Mouse (Mus musculus) lung, postnatal 0 days (tissue): ENCODE data around the gene Ston2. TPM values are rescaled to one million over a fixed set of nuclear protein-coding genes. Genes with fewer than 3 reads are reported as not detected.

Experiments used
- ATAC-seq: fragments of 200-750 bp; cut with Nextera tagmentation; 2 replicates; pipeline ENCODE4 v1.8.0; 2017; ENCODE audit warnings: moderate library complexity
- DNase-seq: peaks from one replicate; pipeline ENCODE4 v3.0.0-alpha.2; 2016; ENCODE audit warnings: low spot score
- H3K27ac ChIP-seq: fragments of 300-500 bp; sonication (generic); 2 replicates; pipeline ENCODE4 v1.5.1; 2014; ENCODE audit warnings: antibody characterized with exemption, mild to moderate bottlenecking, low read length, mixed read lengths
- H3K27me3 ChIP-seq: fragments of 300-500 bp; sonication (generic); replicated peaks from 2 replicates; pipeline ENCODE4 v1.6.1; 2014; ENCODE audit warnings: low read length, mixed read lengths; ENCODE audit not compliant: insufficient read depth
- H3K36me3 ChIP-seq: fragments of 300-500 bp; sonication (generic); 2 replicates; pipeline ENCODE4 v1.6.1; 2014; ENCODE audit warnings: low read length, mixed read lengths; ENCODE audit not compliant: insufficient read depth
- H3K4me1 ChIP-seq: fragments of 300-500 bp; sonication (generic); 2 replicates; pipeline ENCODE4 v1.6.1; 2014; ENCODE audit warnings: antibody characterized with exemption, low read depth, low read length, mixed read lengths; ENCODE audit not compliant: insufficient read depth
- H3K4me2 ChIP-seq: fragments of 300-500 bp; sonication (generic); replicated peaks from 2 replicates; pipeline ENCODE4 v1.6.1; 2014; ENCODE audit warnings: low read depth, mild to moderate bottlenecking, low read length, moderate library complexity, mixed read lengths
- H3K4me3 ChIP-seq: fragments of 300-500 bp; sonication (generic); 2 replicates; pipeline ENCODE4 v1.5.1; 2014; ENCODE audit warnings: low read depth, low read length
- H3K9ac ChIP-seq: fragments of 300-500 bp; sonication (generic); replicated peaks from 2 replicates; pipeline ENCODE4 v1.6.1; 2014; ENCODE audit warnings: low read depth, mild to moderate bottlenecking
- H3K9me3 ChIP-seq: fragments of 300-500 bp; sonication (generic); 2 replicates; pipeline ENCODE4 v1.6.1; 2016; ENCODE audit warnings: low read length, mixed read lengths
- CTCF ChIP-seq: IDR thresholded peaks from 2 replicates; pipeline ENCODE4 v1.5.1; 2016; ENCODE audit warnings: antibody characterized with exemption, mild to moderate bottlenecking
- EP300 ChIP-seq: IDR thresholded peaks from 2 replicates; pipeline ENCODE4 v1.6.1; 2016; ENCODE audit warnings: antibody characterized with exemption, mild to moderate bottlenecking, control low read depth
- WGBS: fragments of 180-500 bp; shearing (Covaris S2); extraction: QIAGEN DNeasy Blood & Tissue Kit; methylation state at CpG from one replicate; pipeline ENCODE4 v1.1.7; 2014; 5-methylcytosine and 5-hydroxymethylcytosine counted together
- polyA plus RNA-seq: library from polyadenylated mRNA; unstranded; fragments of >200 nt; fragmentation: Nextera tagmentation; extraction: Ambion mirVana; gene quantifications from 2 replicates; pipeline ENCODE4 v1.2.1, GENCODE M21; 2015

Ston2 gene
- polyA plus RNA-seq, 1 experiment from 2014 or later: 6.2 TPM

DNA sequence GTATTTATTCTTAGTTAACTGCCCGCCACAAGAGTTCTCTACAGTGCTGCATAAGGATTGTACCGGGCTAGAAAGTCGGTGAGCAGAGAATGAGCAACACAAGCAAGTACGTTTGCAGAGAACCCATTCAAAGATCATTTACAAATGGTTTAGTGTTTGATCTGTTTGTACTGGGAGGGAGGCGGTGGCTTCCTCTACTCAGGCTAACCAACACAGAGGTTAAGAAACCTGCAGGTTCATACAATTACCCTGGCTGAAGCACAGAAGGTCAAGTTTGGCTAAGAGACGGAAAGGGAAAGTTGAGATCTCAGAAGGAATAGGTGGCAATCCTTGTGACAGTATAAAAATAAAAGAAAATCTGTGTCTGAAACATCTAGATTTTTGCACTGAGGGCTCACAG, 72.5 kb downstream of the Ston2 start:
- peak; percentile 12 for DNase-seq
- H3K4me2 ChIP-seq: no peak overlapping the region
- no peaks in the 10 kb centered on the region for H3K27me3 ChIP-seq
- no peaks in the 10 kb centered on the region for H3K36me3 ChIP-seq
- ATAC-seq: no peak
- WGBS: 50% methylated on average over 6 of the region's 6 CpGs
- TF ChIP-seq CTCF: no peak
- TF ChIP-seq EP300: no peak
- H3K4me3 ChIP-seq: no peak overlapping the region
- no peaks in the 10 kb centered on the region for H3K4me1 ChIP-seq
- no peak overlapping the region for H3K27ac ChIP-seq
- H3K9ac ChIP-seq: no peak overlapping the region
- no peaks in the 10 kb centered on the region for H3K9me3 ChIP-seq

DNA sequence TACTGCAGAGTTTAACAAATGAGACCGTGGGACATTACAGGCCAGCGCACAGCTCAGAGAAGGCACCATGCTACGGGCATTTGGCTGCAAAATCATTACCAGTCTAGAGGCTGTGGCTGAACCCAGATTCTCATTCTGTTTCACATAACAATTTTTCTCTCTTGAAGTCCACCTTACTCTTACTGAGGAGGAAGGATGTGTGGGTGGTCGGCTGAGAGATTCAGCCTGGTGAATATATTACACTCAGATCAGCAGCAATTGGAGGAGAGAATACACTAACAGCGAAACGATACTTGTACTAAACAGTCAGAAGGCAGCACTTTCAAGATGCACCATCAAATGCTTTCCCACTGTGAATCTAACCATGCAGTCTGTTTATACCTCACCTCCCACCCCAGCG, 74.8 kb downstream of the Ston2 start:
- no peak overlapping the region for H3K27ac ChIP-seq
- H3K9me3 ChIP-seq: no peaks in the 10 kb centered on the region
- H3K36me3 ChIP-seq: no peaks in the 10 kb centered on the region
- H3K4me2 ChIP-seq: no peak overlapping the region
- no peak for DNase-seq
- no peaks in the 10 kb centered on the region for H3K27me3 ChIP-seq
- 95% methylated on average over 7 of the region's 7 CpGs for WGBS
- TF ChIP-seq EP300: no peak
- TF ChIP-seq CTCF: no peak
- ATAC-seq: no peak
- no peak overlapping the region for H3K4me3 ChIP-seq
- no peaks in the 10 kb centered on the region for H3K4me1 ChIP-seq
- H3K9ac ChIP-seq: no peak overlapping the region

DNA sequence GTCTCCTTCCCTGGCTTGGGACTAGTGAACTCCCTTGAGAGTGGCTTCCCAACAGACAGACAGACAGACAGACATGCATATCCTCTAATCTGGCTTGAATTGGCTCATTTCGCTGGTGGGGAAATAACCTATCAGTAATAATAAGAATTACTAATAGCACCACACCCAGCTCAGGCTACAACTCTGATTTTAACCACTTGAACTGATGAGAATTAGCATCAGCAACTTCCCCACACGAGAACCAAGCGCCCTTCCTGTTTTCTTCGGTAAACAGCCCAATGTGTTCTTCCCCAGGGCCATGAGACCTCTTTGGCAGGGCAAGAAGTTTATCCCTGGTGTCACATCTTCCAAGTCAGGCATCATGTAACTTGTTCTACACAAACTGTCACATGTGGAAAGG, 76.5 kb downstream of the Ston2 start:
- Histone ChIP-seq H3K27me3 (no peaks in the 10 kb centered on the region), H3K36me3 (no peaks in the 10 kb centered on the region), H3K4me3 (no peak overlapping the region), H3K4me2 (no peak overlapping the region), H3K9me3 (no peaks in the 10 kb centered on the region), H3K27ac (no peak overlapping the region), H3K4me1 (no peaks in the 10 kb centered on the region), H3K9ac (no peak overlapping the region)
- no peak for ATAC-seq
- TF ChIP-seq CTCF: no peak
- no peak for TF ChIP-seq EP300
- WGBS: 81% methylated on average over 4 of the region's 4 CpGs
- no peak for DNase-seq

DNA sequence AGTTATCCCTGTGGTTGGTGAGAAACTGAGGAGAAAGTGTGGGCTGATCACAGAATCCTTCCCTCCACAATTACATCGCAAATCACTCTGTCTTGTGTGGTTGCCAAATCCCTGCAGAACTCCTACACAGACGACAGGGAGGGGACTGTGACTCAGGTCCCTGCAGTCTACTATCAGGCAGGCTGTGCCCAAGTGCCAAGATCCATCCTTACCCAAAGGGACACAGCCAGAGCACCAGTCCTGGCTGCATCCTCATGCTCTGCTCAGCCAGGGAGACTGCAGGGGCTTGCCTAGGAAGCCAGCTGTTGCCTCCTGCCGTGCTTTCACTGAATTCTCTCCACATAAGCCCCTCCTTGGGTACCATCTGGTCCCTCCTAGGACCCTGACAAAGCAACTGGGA, 77.3 kb downstream of the Ston2 start:
- Histone ChIP-seq H3K4me1 (no peaks in the 10 kb centered on the region), H3K36me3 (no peaks in the 10 kb centered on the region), H3K27ac (no peak overlapping the region), H3K4me3 (no peak overlapping the region), H3K9ac (no peak overlapping the region), H3K27me3 (no peaks in the 10 kb centered on the region), H3K4me2 (no peak overlapping the region), H3K9me3 (no peaks in the 10 kb centered on the region)
- DNase-seq (no peak), ATAC-seq (no peak)
- WGBS: 62% methylated on average over 3 of the region's 3 CpGs
- no peak for TF ChIP-seq CTCF
- no peak for TF ChIP-seq EP300

DNA sequence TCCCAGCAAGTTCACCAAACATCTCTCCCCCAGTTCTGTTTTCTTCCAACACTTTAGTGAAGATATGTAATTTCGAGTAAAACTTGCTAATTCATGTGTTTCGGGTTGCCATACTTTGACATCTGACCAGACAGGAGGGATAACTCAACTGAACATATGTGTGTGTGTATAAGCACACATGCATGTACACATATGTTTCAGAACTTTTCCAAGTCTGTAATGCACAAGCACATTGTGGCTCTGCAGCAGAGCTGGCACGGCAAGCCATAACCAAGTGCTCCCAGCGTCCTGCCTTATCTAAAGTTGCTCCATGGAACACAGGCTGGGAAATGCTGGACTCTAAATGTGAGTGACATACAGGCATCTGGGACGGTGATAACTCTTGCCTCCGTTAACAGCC, 78.6 kb downstream of the Ston2 start:
- Histone ChIP-seq H3K4me3 (no peak overlapping the region), H3K4me1 (no peaks in the 10 kb centered on the region), H3K27me3 (no peaks in the 10 kb centered on the region), H3K36me3 (no peaks in the 10 kb centered on the region), H3K27ac (no peak overlapping the region), H3K9ac (no peak overlapping the region), H3K9me3 (no peaks in the 10 kb centered on the region), H3K4me2 (no peak overlapping the region)
- ATAC-seq: no peak
- TF ChIP-seq EP300 (no peak), CTCF (no peak)
- 65% methylated on average over 6 of the region's 6 CpGs for WGBS
- no peak for DNase-seq

DNA sequence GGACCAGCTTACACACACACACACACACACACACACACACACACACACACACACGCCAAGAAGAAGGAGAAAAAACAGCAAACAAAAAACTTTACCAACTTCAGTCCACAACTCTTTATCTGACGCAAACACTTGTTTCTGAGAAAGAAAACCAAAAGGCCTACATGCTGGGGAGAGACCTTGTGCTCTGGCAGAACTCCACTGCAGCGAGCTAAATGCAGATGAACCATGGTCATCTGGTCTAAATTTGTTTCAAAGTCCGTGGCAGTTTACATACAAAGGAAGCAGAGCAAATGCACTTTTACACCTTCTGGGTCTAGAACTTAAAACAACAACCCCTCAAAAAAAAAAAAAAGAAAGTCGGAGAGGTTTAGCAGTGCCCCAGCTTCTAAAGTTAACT, 79.0 kb downstream of the Ston2 start:
- H3K36me3 ChIP-seq: no peaks in the 10 kb centered on the region
- H3K4me2 ChIP-seq: no peak overlapping the region
- no peak overlapping the region for H3K4me3 ChIP-seq
- H3K9ac ChIP-seq: no peak overlapping the region
- H3K27ac ChIP-seq: no peak overlapping the region
- no peaks in the 10 kb centered on the region for H3K4me1 ChIP-seq
- ATAC-seq: no peak
- no peak for DNase-seq
- no peaks in the 10 kb centered on the region for H3K9me3 ChIP-seq
- H3K27me3 ChIP-seq: no peaks in the 10 kb centered on the region
- TF ChIP-seq EP300: no peak
- TF ChIP-seq CTCF: no peak
- 76% methylated on average over 5 of the region's 5 CpGs for WGBS

DNA sequence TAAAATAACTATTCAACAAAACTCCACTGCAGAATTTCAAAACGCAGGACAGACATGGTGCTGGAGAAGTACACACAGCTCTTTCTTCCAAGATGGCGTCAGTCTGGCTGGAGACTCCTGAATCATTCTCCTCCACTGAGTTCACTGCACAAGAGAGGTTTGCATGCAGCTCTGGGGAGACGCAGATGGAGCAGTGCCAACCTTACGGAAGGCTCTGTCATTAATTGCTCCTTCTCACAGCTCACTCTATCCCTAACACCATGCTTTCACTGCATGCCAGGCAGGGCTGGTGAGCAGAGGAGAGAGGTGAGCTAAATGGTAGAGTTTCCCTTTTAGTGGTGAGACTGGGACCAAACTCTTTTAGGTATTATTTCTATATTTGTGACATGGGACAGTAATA, 80.4 kb downstream of the Ston2 start:
- Histone ChIP-seq H3K27ac (no peak overlapping the region), H3K27me3 (no peaks in the 10 kb centered on the region), H3K4me2 (no peak overlapping the region), H3K4me3 (no peak overlapping the region), H3K36me3 (no peaks in the 10 kb centered on the region), H3K9me3 (no peaks in the 10 kb centered on the region), H3K4me1 (no peaks in the 10 kb centered on the region), H3K9ac (no peak overlapping the region)
- ATAC-seq (no peak), DNase-seq (no peak)
- no peak for TF ChIP-seq EP300
- TF ChIP-seq CTCF: no peak
- WGBS: 82% methylated on average over 4 of the region's 4 CpGs
